Mouse (Mus musculus): ENCODE measurements around the gene Epb41l2. TPM values are rescaled to one million over a fixed set of nuclear protein-coding genes. Genes with fewer than 3 reads are reported as not detected.
A peak's percentile ranks its signal among the peaks of the same experiment; 100 is the strongest.

The Epb41l2 gene
- total RNA-seq (2015) (16.5 and 28.2 TPM in 2 replicates), total RNA-seq (2017) (19.1 and 24.6 TPM in 2 replicates)

DNA sequence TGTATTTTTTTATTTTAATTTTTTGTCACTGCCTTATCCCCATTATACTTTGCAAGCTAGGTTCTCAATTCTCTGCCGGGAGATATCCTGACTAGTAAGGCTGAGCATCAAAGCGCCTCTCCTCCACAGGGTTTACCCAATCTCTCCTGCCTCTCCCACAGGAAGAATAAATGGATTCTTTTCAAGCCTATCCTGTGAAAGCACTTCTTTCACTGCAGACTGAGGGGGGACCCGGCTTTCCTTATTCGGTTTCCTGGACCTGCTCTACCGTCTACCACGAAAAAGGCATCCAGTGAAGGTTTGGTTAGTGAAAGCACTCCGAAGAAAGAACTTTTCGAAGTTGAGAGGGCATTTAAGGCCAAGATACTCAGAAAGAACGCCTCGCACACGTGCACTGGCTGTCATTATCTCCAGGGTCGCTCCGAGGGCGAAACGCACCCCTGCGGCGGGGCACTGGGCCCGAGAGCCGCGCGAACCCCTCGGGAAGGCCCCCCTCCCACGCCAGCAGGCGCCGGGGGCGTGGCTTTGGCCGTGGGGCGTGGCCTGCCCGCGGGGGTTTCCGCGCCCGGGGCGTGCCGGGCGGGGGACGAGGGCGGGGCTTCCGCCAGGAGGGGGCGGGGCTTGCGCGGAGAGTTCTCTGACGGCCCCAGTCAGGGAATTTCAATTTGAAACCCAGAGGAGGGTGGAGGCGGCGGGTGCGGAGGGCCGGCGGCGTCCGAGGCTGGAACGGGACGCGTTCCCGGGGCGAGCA is at the start of gene Epb41l2:
TSS of gene Epb41l2 (plus strand) at position 591 of the 751 bp plus-strand sequence.
- peak; percentile 90 for ATAC-seq (replicated peaks; ENCODE audit: poor library complexity)

DNA sequence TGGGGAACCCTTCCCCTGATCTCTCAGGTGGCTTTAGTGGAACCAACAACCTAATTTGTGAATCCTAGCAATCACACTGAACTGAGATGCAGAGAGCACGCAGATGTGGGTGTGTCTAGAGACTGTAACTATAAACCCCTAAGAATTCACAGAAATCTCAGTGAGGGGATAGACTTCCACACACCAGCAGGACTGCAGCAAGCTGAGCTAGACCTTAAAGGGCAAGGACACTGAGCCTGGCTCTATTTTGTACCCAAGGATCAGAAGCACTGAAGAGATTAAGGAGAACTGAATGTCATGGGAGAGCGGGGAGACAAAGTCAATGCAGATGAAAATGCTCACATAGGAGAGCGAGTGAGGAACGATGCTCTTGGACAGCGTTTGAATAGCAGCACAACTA is 49.6 kb upstream of the Epb41l2 start:
- ATAC-seq (replicated peaks; ENCODE audit: poor library complexity): no peak

DNA sequence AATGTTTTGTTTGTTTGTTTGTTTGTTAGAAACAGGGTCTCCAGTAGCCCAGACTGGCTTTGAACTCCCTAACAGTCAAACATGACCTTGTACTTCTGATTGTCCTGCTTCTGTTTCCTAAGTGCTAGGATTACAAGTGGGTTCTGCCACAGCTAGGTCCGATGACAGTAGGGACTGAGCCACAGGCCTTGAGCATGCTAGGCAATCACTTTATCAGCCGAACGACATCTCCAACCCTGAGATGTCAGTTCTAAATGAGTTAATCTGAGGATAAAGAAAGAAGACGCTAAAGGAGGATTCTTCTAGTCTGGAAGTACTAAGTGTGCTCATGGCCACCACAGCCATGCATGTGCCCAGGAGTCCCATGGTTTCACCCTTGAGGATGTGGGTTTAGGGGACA is 48.9 kb upstream of the Epb41l2 start:
- no peak for ATAC-seq (replicated peaks; ENCODE audit: poor library complexity)

DNA sequence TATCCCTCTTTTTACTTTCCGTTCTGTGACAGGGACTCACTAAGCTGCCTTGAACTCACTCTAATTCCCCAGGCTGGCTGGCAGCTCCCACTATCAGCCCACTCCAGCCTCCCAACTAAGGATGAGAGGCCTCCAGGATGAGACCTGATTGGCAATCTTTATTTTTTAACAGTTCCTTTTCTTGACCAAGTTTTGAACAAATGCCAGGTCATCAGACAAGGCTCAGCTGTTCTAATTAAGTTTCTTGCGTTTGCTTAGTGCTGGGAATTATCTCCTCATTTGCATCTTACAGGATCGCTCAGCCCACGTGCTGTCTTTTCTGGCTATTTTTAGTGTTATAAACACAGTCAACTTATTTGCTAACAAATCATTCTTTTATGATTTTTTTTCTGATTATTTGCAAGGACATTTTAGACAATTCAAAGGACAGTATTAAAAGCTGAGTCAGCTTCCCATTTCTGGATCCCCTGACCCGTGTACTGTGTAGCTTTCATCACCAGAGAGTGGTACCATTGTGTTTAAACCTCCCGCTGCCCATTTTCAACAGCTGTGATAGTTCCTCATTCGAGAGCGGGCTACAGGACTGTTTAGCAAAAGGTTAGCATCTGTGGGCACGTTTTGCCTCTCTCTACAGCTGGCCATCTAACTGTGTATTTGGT is 47.9 kb upstream of the Epb41l2 start:
- ATAC-seq (replicated peaks; ENCODE audit: poor library complexity): peak; percentile 90

DNA sequence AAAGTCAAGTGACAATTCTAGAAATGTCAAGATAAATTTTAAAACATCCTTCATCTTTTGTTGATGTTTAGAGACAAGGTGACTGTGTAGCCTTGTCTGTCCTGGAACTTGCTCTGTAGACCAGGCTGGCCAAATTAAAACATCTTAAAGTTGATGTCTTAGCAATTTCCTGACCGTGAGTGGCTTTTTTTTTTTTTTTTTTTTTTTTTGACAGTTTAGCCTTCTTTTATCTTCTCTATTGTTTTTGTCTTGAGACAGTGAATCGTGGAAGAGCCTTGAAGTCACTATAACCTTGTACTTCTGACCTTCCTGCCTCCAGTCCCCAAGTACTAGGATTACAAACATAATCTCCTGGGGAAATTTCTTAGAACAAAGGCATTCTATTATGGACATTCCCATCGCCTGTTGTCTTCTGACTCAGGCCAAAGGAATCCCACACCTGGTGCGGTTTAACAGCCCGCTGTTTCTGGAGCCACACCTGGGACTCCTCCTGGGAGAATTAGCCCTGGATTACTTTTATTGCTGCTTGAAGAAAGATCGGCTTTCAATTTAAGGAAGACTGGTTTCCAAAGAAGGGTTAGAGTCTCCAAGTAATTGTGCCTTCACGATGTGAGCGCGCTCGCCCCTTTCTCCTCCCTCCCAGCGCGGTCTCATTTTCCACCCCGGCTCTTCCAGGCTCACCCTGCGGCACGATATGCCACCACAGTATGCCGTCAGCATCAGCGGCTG is 45.6 kb upstream of the Epb41l2 start:
- no peak for ATAC-seq (replicated peaks; ENCODE audit: poor library complexity)

DNA sequence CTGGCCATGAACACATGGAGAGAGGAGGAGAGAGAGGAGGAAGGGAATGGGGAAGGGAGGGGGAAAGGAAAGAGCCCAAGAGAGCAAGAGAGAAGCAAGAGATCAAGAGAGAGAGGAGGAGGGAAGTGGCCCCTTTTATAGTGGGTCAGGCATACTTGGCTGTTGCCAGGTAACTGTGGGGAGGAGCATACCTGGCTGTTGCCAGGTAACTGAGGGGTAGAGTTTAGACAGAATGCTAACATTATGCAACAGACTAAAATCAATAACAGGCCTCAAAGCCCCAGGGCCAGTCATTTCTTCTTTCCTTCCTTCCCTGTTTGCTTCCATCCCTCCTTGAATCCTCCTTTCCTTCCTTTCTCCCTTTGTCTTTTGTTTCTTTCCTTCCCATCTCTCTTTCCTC is 41.9 kb upstream of the Epb41l2 start:
- no peak for ATAC-seq (replicated peaks; ENCODE audit: poor library complexity)

DNA sequence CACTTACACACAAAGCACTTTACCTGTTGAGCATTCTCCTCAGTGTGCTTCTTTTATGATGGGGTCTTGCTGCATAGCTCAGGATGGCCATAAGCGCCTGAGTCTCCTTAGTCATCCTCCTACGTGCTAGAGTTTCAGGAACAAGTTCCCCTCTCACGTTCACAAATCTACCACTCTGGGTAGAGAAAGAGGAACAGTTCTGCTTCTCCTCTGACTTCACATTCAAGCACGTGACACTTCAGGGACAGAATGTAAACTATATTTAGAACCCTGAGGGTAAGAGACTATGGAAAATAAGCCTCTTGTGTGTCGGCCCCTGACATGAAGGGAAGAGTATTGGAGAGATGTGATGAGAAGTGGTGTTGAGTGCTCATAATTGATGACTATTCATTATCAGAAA is 41.2 kb upstream of the Epb41l2 start:
- ATAC-seq (replicated peaks; ENCODE audit: poor library complexity): peak; percentile 94

DNA sequence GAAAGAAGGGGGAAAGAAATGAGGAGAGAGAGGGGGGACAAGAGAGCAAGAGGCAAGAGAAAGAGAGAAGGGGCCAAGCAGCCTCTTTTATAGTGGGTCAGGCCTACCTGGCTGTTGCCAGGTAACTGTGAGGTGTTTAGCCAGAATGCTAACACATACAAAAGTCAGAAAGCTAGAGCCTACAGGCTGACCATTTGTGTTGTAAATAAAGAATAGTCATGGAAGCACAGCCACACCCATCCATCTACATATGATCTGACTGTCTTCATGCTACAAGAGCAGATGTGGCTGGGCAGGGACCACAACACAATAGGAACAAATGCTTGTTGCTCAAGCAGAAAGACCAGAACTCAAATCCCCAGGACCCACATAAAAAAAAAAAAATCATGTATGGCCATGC is 40.1 kb upstream of the Epb41l2 start:
- ATAC-seq (replicated peaks; ENCODE audit: poor library complexity): no peak

DNA sequence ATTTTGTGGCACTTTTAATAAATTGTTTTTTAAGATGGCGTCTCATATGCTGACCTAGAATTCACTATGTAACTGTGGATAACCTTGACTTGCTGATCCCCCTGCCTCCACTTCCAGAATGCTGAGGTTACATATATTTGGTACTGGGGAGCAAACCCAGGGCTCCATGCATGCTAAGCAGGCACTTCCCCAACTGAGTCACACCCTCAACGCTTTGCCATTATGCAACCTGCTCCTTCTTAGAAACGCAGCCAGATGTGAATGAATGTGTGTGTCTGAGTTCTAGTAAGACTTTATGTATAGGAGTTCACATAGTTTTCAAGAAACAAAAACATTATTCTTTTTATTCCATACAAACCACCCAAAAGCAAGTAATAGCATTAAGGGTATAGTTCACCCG is 38.4 kb upstream of the Epb41l2 start:
- ATAC-seq (replicated peaks; ENCODE audit: poor library complexity): peak; percentile 61

DNA sequence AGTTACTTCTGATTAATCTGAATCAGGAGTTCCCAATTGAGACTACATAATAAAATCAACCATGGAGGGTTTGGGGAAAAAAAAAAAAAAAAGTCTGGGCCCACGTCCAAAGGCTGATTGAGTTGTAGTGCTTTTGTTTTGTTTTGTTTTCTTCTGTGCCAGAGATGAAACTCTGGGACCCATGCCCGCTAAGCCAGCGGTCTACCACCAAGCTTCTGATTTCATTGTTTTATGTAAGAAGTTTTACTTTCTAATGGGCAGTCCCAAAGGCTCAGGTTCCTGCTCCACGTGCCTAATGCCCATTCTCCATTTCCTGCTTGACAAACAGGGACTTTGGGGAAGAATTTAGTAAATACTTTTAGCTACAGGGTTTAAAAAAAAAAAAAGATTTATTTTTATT is 33.9 kb upstream of the Epb41l2 start:
- ATAC-seq (replicated peaks; ENCODE audit: poor library complexity): no peak

DNA sequence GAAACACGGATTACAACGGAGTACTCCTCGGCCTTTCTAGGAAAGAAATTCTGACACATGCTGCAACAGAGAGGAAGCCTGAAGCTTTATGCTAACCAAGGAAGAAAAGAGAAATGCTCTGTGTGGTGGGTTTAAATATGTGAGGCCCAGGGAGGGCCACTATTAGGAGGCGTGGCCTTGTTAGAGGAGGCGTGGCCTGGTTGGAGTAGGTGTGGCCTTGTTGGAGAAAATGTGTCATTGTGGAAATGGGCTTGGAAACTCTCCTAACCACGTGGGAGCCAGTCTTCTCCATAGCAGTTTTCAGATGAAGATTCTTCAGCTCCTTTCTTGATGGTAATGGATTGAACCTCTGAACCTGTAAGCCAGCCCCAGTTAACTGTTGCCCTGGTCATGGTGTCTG is 32.1 kb upstream of the Epb41l2 start:
- no peak for ATAC-seq (replicated peaks; ENCODE audit: poor library complexity)

DNA sequence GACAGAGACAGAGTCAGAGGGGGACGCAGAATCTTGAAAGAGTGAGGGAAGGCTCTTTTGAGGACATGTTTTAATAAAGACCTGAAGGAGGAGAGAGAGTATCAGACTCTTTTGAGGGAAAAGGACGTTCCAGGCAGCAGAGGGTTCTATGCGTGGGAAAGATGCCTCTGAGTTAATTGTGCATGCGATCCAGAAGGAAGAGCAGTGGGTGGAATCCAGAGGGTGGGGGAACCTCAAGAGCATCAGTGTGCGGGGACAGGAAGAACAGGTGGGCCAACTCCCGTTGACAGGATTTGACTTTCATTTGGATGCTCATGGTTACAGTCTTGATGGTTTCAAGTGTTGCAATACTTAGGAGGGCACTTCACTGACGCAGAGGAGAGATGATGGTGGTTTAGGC is 29.5 kb upstream of the Epb41l2 start:
- ATAC-seq (replicated peaks; ENCODE audit: poor library complexity): no peak

DNA sequence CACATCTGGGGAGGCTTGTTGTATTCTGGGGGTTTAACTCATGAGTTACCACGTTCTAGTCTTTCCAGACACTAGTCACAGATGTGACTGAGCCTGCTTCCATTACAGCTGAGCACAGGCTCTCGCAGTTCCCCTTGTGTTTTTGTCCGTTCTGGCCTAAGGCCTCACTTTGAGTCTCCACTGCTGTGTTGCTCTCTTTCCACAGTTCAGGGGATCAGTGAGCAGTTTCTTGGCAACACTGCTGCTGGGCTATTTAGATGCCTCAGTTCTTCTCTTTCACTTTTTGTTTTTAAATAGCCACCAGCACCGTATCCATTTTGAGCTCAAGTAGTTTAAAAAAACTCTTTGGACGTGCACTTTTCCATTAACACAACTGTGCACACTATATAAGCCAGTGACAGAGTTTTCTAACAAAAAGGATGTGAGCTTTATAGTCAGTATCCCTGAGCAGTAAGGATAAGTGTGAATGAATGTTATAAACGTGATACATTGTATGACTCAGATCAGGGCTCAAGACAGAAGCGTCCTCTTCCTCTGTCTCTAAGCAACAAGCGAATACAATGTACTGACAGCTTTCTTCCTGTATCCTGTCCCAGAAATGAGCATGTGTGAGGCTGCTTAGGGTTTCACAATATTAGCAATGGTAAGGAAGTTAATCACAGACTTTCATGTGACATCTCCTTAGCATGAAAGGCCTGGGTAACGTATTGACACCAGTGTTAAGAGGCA is 28.1 kb upstream of the Epb41l2 start:
- ATAC-seq (replicated peaks; ENCODE audit: poor library complexity): peak; percentile 99

DNA sequence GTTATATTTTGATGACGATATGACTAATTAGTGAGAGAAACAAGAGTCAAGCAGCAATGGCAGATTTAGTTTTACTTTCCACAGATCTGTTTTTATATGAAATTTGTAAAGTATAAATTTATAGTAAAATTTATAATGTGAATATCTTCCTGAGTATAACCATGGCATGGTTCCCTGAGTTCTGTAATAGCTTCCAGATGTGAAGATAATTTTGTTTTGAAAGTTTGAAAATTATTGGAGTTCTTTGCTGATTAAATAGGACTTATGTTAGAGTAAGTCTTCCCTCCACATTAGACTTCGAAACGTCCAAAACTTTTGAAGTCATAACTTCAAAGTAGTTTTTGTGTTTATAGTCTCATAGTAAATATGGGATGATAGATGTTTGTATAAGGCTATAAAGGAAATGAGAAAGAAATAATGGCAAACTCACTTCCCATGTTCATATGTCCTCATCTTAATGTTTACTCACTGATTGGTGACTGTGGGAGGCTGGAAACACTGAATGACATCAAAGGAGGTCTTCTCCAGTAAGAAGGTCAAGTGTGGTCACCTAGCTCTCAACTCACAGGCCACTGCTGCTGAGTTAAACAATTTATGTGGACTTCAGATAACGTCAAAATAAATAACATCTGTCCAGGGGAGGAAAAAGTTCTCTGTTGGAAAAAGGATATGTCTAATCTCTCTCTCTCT is 26.1 kb upstream of the Epb41l2 start:
- no peak for ATAC-seq (replicated peaks; ENCODE audit: poor library complexity)

DNA sequence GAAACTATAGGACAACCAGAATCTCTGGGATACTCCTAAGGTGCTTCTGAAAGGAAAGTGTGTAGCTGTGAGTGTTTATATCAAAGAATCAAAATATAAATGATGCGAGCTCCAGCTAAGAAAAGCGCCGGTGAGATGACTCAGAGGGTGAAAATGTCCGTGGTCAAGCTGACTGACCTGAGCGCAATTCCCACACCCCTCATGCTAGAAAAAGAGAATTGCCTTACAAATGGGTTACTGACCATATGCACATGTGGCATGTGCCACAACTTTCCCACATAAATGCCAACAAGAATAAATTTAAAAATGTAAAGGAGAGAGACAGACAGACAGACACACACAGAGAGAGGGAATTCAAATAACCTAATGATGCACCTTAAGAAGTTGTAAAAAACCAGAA is 18.9 kb upstream of the Epb41l2 start:
- ATAC-seq (replicated peaks; ENCODE audit: poor library complexity): no peak

DNA sequence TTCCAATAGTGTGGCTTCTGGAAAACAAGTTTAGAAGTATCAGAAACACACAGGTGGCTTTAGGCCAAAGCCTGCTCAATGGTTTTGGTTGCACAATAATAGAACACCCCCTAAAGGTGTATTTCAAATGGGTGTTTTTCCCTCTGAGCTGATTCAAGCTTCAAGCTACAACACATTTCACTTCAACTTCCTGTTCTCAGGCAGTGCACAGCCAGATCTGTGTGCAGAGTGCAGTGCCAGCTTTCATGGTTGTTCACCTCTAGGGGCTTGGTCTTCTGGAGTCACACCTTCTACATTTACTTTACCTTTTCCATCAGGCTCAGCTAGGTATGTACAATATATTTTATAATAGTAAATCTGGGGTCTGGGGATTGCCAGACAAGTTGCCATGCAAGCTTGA is 16.8 kb upstream of the Epb41l2 start:
- ATAC-seq (replicated peaks; ENCODE audit: poor library complexity): peak; percentile 48; the same call in 1 of the 2 replicates

DNA sequence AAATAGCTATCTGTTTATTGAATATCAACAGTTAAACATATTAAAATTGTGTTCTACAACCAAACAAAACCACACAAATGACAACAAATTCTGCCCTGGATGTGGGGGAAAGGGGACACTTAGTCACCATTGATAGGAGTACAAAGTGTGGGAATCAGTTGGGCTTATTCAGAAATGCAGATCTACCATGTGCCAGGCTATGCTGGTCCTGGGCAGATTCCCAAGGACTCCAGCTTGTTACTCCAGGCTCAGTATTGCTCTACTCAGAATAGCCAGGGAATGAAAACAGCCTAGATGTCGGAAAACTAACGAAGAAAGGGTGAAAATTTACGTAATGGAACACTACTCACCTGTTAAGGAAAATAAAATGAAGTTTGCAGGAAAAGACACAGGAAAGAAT is 5.7 kb upstream of the Epb41l2 start:
- ATAC-seq (replicated peaks; ENCODE audit: poor library complexity): no peak

DNA sequence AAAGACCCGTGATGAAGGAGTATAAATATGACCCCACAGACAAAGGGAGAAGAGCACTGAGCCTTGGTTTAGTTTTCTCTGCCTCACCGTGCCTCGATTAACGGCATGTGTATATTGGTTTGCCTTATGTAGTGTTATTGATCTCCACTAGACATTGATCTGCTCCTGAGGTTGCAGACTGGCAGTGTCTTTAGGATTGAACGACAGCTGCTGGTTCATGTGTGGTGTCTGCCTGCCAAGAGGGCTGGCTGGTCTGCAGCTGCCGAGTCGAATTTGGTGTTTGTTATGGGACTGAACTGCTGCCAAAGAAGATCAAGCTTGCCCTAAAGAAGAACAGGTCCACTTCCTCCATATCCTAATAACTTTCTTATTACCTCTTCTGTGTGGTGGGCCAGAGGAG is 5.2 kb upstream of the Epb41l2 start:
- ATAC-seq (replicated peaks; ENCODE audit: poor library complexity): no peak

DNA sequence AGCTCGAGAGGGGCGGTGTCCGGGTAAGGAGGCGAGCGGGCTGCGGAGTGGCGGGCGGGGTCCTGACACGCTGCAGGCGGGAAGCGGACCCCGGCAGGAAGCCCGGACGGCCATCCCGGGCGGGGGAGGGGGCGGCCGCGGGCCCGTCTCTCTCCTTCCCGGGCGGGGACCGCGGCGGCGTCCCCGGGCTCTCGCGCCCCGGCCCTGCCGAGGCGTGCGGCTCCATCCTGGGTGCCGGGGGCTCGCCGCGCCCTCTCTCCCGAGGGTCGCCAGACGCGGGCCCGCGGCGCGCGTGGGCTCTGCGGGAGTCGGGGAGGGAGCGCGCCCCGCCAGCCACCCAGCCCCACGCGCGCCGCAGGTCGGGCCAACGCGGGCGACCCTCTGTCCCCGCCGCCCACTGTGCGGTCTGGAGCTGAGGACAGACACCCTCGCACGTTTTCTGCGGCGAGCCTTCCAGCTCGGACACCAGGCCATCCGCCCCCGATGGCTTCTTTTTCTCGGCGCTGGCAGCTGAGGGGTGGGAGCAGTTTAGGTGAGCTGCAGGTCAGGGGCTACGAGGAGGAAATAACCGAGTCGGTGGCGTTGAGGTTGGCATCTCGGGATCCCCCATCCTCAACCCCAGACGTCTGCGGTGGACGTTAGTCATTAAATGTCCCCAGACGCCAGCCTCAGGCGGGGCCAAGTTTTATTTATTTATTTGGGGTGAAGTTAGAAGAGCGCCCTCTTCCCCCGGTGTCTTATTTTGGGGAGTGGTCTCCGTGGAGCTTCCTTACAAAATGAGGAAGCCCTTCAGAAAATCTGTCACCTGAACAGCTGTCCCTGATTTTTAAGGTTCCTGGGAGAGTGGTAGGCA is 587 bp downstream of the Epb41l2 start:
- peak; percentile 32 for ATAC-seq (replicated peaks; ENCODE audit: poor library complexity)

DNA sequence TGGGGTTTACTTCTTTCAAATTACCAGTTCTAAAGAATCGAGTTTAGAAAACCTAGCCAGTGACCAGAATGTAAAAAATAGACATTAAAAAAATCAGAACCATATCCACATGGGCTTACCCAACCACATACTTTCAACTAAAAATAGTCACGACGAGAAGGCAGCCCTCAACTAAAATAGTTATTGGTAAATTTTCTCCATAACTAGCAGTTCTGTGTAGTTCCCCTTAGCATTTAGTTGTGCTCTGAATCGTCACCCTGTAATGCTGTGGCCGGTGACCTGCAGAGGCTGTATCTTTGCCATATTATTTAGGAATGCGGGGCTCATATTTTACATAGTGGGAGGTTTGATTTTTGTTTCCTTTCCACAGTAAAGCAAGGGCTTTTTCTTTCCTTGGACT is 2.6 kb downstream of the Epb41l2 start:
- no peak for ATAC-seq (replicated peaks; ENCODE audit: poor library complexity)

All from megakaryocyte progenitor cell, adult 5-6 weeks (primary cell).